Mouse (Mus musculus) stomach, embryonic 14.5 days (tissue): Measurements from ENCODE around the gene Akip1. TPM values are rescaled to one million over a fixed set of nuclear protein-coding genes. Genes with fewer than 3 reads are reported as not detected.

Source experiments
- ATAC-seq: fragments of 200-750 bp; cut with Nextera tagmentation; 2 replicates; pipeline ENCODE4 v1.8.0; 2017; ENCODE audit warnings: low read depth, moderate TSS enrichment; ENCODE audit not compliant: insufficient number of reproducible peaks, insufficient read depth, low FRiP score
- H3K27ac ChIP-seq: fragments of 300-500 bp; sonication (generic); 2 replicates; pipeline ENCODE4 v1.5.1; 2014; ENCODE audit warnings: mild to moderate bottlenecking, low read length, moderate library complexity, mixed read lengths
- H3K27me3 ChIP-seq: fragments of 300-500 bp; sonication (generic); 2 replicates; pipeline ENCODE4 v1.6.1; 2014; ENCODE audit warnings: low read length, control low read depth, mixed read lengths; ENCODE audit not compliant: control insufficient read depth, insufficient read depth
- H3K36me3 ChIP-seq: fragments of 300-500 bp; sonication (generic); 2 replicates; pipeline ENCODE4 v1.6.1; 2014; ENCODE audit warnings: mild to moderate bottlenecking, control low read depth, low read length, moderate library complexity, mixed read lengths; ENCODE audit not compliant: control insufficient read depth, insufficient read depth
- H3K4me1 ChIP-seq: fragments of 300-500 bp; sonication (generic); 2 replicates; pipeline ENCODE4 v1.6.1; 2014; ENCODE audit warnings: low read length, control low read depth, mixed read lengths; ENCODE audit not compliant: control insufficient read depth, insufficient read depth
- H3K4me2 ChIP-seq: fragments of 300-500 bp; sonication (generic); replicated peaks from 2 replicates; pipeline ENCODE4 v1.6.1; 2014; ENCODE audit warnings: low read depth, low read length, control low read depth
- H3K4me3 ChIP-seq: fragments of 300-500 bp; sonication (generic); 2 replicates; pipeline ENCODE4 v1.5.1; 2014; ENCODE audit warnings: low read depth, low read length, control low read depth
- H3K9ac ChIP-seq: fragments of 300-500 bp; sonication (generic); replicated peaks from 2 replicates; pipeline ENCODE4 v1.6.1; 2014; ENCODE audit warnings: low read depth, mild to moderate bottlenecking, control low read depth, low read length, moderate library complexity, mixed read lengths
- H3K9me3 ChIP-seq: fragments of 300-500 bp; sonication (generic); 2 replicates; pipeline ENCODE4 v1.6.1; 2016; ENCODE audit warnings: low read depth, low read length, control low read depth; ENCODE audit not compliant: control insufficient read depth
- WGBS: fragments of 180-500 bp; shearing (Covaris S2); extraction: QIAGEN DNeasy Blood & Tissue Kit; methylation state at CpG from one replicate; pipeline ENCODE4 v1.1.7; 2014; 5-methylcytosine and 5-hydroxymethylcytosine counted together
- polyA plus RNA-seq: library from polyadenylated mRNA; unstranded; fragments of >200 nt; fragmentation: Nextera tagmentation; extraction: Ambion mirVana; gene quantifications from 2 replicates; pipeline ENCODE4 v1.2.1, GENCODE M21; 2014

Akip1 gene
- polyA plus RNA-seq, 1 experiment from 2014 or later, result 36.3 TPM

GRCm38 (mm10) chr7:109712198-109712597 lies 8.7 kb downstream of the Akip1 start:
- Histone ChIP-seq H3K27me3 (no peaks in the 10 kb centered on the region), H3K4me2 (no peak overlapping the region), H3K9me3 (no peaks in the 10 kb centered on the region), H3K36me3 (no peaks in the 10 kb centered on the region; the same call in 1 of the 2 replicates), H3K4me3 (no peak overlapping the region), H3K27ac (no peak overlapping the region), H3K9ac (no peak overlapping the region), H3K4me1 (peaks cover 3% of the 10 kb centered on the region; the same call in 1 of the 2 replicates)
- WGBS, result 90% methylated on average over 7 of the region's 7 CpGs
- ATAC-seq, result no peak

GRCm38 (mm10) chr7:109713434-109713982 lies 10.0 kb downstream of the Akip1 start:
- WGBS, result 85% methylated on average over 2 of the region's 2 CpGs
- Histone ChIP-seq H3K36me3 (no peaks in the 10 kb centered on the region; the same call in 1 of the 2 replicates), H3K27me3 (no peaks in the 10 kb centered on the region), H3K9me3 (no peaks in the 10 kb centered on the region), H3K4me3 (no peak overlapping the region), H3K4me2 (no peak overlapping the region), H3K4me1 (peaks cover 3% of the 10 kb centered on the region; the same call in 1 of the 2 replicates), H3K27ac (no peak overlapping the region), H3K9ac (no peak overlapping the region)
- no peak for ATAC-seq

- Histone ChIP-seq H3K4me3 (no peak overlapping the region), H3K9me3 (no peaks in the 10 kb centered on the region), H3K27me3 (no peaks in the 10 kb centered on the region), H3K4me1 (no peaks in the 10 kb centered on the region), H3K4me2 (no peak overlapping the region), H3K36me3 (no peaks in the 10 kb centered on the region), H3K9ac (no peak overlapping the region), H3K27ac (no peak overlapping the region)
- ATAC-seq, result no peak
- 60% methylated on average over 9 of the region's 9 CpGs for WGBS
Measured at GRCm38 (mm10) chr7:109719286-109719685, 15.8 kb downstream of the Akip1 start.

GRCm38 (mm10) chr7:109722618-109723017 lies 19.1 kb downstream of the Akip1 start:
- ATAC-seq, result no peak
- no peak overlapping the region for H3K27ac ChIP-seq
- no peak overlapping the region for H3K4me3 ChIP-seq
- H3K36me3 ChIP-seq, result no peaks in the 10 kb centered on the region
- H3K9me3 ChIP-seq, result no peaks in the 10 kb centered on the region
- WGBS, result 94% methylated on average over 2 of the region's 2 CpGs
- H3K4me1 ChIP-seq, result no peaks in the 10 kb centered on the region
- H3K4me2 ChIP-seq, result no peak overlapping the region
- H3K9ac ChIP-seq, result no peak overlapping the region
- no peaks in the 10 kb centered on the region for H3K27me3 ChIP-seq

DNA sequence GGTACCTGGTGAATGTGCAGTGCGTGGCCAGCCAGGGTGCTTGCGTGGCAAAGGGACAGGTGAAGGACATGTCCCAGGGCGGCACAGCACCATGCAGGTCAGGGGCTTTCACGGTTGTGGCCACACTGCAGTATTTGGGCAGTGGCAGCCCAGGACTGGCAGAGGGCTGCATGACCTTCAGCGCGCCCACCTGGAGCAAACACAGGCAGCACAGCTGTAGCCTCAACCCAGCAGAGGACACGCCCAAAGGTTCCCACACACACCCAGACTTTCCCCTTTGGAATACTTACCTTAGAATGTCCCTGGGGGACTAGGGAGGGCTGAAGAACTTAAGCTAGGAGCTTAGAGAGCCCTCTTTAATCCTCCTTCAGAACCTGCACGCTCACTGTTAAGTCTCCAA lies 19.6 kb downstream of the Akip1 start:
- 0 out of 2 replicates have a peak, but pooled peaks have one; percentile 40 for ATAC-seq
- Histone ChIP-seq H3K9ac (no peak overlapping the region), H3K4me3 (no peak overlapping the region), H3K4me1 (no peaks in the 10 kb centered on the region), H3K36me3 (no peaks in the 10 kb centered on the region), H3K4me2 (no peak overlapping the region), H3K9me3 (no peaks in the 10 kb centered on the region), H3K27me3 (no peaks in the 10 kb centered on the region), H3K27ac (no peak overlapping the region)
- WGBS, result 86% methylated on average over 8 of the region's 8 CpGs

DNA sequence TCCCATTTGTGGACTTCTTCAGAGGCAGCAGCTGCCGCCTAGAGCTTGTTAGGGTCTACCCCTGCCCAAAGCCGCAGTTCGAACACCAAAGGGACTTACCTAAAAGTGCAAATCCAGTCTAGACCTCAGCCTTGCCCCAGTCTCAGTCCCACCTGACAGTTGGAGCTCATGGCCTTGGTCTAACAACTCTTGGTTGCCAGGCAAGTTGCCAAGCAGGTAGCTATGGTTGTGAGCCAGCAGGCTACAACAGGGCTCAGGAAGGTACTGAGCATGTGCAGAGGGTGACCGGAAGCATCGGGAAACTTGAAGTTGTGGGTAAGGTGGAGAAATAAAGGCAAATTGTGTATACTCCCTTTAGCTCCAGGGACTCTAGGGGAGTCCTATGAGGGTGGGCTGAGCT lies 20.2 kb downstream of the Akip1 start, which contains the start of gene BC051019:
BC051019 (minus strand) TSS at position 154 of the 400 bp plus-strand sequence.
- Histone ChIP-seq H3K4me3 (no peak within 1 kb of the TSS), H3K9ac (no peak within 1 kb of the TSS), H3K4me1 (no peaks in the 10 kb centered on the region), H3K4me2 (no peak within 1 kb of the TSS), H3K9me3 (no peaks in the 10 kb centered on the region), H3K27me3 (no peaks in the 10 kb centered on the region), H3K36me3 (no peaks in the 10 kb centered on the region), H3K27ac (no peak within 1 kb of the TSS)
- 90% methylated on average over 5 of the region's 5 CpGs for WGBS
- no peak for ATAC-seq

GRCm38 (mm10) chr7:109731626-109732025 lies 28.1 kb downstream of the Akip1 start, which contains the start of gene Ascl3:
TSS of gene Ascl3 (minus strand) at chr7:109731726.
- ATAC-seq, result no peak
- no peak within 1 kb of the TSS for H3K4me3 ChIP-seq
- no peaks in the 10 kb centered on the region for H3K27me3 ChIP-seq
- H3K4me1 ChIP-seq, result peaks cover 7% of the 10 kb centered on the region; the same call in 1 of the 2 replicates
- H3K9me3 ChIP-seq, result no peaks in the 10 kb centered on the region
- H3K4me2 ChIP-seq, result no peak within 1 kb of the TSS
- WGBS, result 87% methylated on average over 5 of the region's 5 CpGs
- H3K27ac ChIP-seq, result no peak within 1 kb of the TSS
- peaks cover 5% of the 10 kb centered on the region; the same call in 1 of the 2 replicates for H3K36me3 ChIP-seq
- no peak within 1 kb of the TSS for H3K9ac ChIP-seq

DNA sequence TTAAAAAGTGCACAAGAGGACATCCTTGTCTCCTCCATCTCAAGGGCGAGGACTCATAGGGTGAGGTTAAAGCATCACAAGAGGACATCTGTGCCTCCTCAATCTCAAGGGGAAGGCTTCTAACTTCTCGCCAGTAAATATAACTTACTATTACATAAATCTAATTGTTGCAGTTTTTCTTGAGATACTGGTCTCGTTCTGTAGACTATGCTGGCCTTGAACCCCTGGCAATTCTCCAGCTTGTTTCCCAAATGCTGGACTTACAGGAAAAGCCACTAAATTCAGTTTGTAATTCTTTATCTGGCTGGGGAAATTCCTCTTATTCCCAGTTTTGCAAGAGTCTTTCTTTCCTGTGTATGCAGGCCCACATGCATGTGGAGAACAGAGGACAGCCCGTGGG lies 31.3 kb downstream of the Akip1 start:
- WGBS, result 83% methylated on average over 4 of the region's 4 CpGs
- no peak overlapping the region for H3K9ac ChIP-seq
- H3K36me3 ChIP-seq, result peaks cover 5% of the 10 kb centered on the region; the same call in 1 of the 2 replicates
- H3K4me1 ChIP-seq, result peaks cover 7% of the 10 kb centered on the region; the same call in 1 of the 2 replicates
- H3K9me3 ChIP-seq, result no peaks in the 10 kb centered on the region
- no peak overlapping the region for H3K27ac ChIP-seq
- H3K4me2 ChIP-seq, result no peak overlapping the region
- H3K27me3 ChIP-seq, result no peaks in the 10 kb centered on the region
- no peak overlapping the region for H3K4me3 ChIP-seq
- no peak for ATAC-seq
